Mouse (Mus musculus): ENCODE measurements around the gene Rhoc. TPM values are rescaled to one million over a fixed set of nuclear protein-coding genes. Genes with fewer than 3 reads are reported as not detected.

The Rhoc gene
- polyA plus RNA-seq, 1 experiment from 2014 or later: 112 TPM

- Histone ChIP-seq H3K4me1 (no peaks in the 10 kb centered on the region), H3K9me3 (replicated peaks) (no peaks in the 10 kb centered on the region), H3K27ac (no peak overlapping the region), H3K9ac (no peak overlapping the region), H3K27me3 (peaks cover 36% of the 10 kb centered on the region), H3K4me3 (no peak overlapping the region), H3K36me3 (no peaks in the 10 kb centered on the region), H3K4me2 (replicated peaks) (no peak overlapping the region)
- 67% methylated on average over 3 of the region's 3 CpGs for WGBS
- ATAC-seq (ENCODE audit: low FRiP score): no peak
These were observed 17.3 kb upstream of the Rhoc start for GRCm38 (mm10) chr3:104770918-104771317.

- no peak overlapping the region for H3K27ac ChIP-seq
- peaks cover 42% of the 10 kb centered on the region for H3K27me3 ChIP-seq
- H3K36me3 ChIP-seq: no peaks in the 10 kb centered on the region
- 70% methylated on average over 6 of the region's 6 CpGs for WGBS
- H3K9ac ChIP-seq: no peak overlapping the region
- H3K4me1 ChIP-seq: no peaks in the 10 kb centered on the region
- no peak overlapping the region for H3K4me2 ChIP-seq (replicated peaks)
- no peaks in the 10 kb centered on the region for H3K9me3 ChIP-seq (replicated peaks)
- H3K4me3 ChIP-seq: no peak overlapping the region
- no peak for ATAC-seq (ENCODE audit: low FRiP score)
These were observed 16.7 kb upstream of the Rhoc start for GRCm38 (mm10) chr3:104771460-104771859.

- peaks cover 7% of the 10 kb centered on the region; the same call in 1 of the 2 replicates for H3K4me1 ChIP-seq
- H3K4me3 ChIP-seq: no peak overlapping the region
- H3K27me3 ChIP-seq: peaks cover 57% of the 10 kb centered on the region
- H3K9me3 ChIP-seq (replicated peaks): no peaks in the 10 kb centered on the region
- 79% methylated on average over 7 of the region's 7 CpGs for WGBS
- no peak overlapping the region for H3K4me2 ChIP-seq (replicated peaks)
- H3K9ac ChIP-seq: no peak overlapping the region
- ATAC-seq (ENCODE audit: low FRiP score): no peak
- H3K27ac ChIP-seq: no peak overlapping the region
- H3K36me3 ChIP-seq: no peaks in the 10 kb centered on the region
These were observed 14.9 kb upstream of the Rhoc start for GRCm38 (mm10) chr3:104773301-104773700.

- 0 out of 2 replicates have a peak, but pooled peaks have one; percentile 37 for ATAC-seq (ENCODE audit: low FRiP score)
- Histone ChIP-seq H3K36me3 (no peaks in the 10 kb centered on the region), H3K9ac (no peak overlapping the region; the same call in 1 of the 2 replicates), H3K9me3 (replicated peaks) (no peaks in the 10 kb centered on the region), H3K27ac (no peak overlapping the region), H3K4me1 (peaks cover 24% of the 10 kb centered on the region), H3K27me3 (peaks cover 81% of the 10 kb centered on the region), H3K4me2 (replicated peaks) (peak overlapping the region; percentile 55), H3K4me3 (peak overlapping the region; percentile 34)
- under 1% methylated on average over 20 of the region's 20 CpGs for WGBS
These were observed 10.8 kb upstream of the Rhoc start for GRCm38 (mm10) chr3:104777342-104777741.

DNA sequence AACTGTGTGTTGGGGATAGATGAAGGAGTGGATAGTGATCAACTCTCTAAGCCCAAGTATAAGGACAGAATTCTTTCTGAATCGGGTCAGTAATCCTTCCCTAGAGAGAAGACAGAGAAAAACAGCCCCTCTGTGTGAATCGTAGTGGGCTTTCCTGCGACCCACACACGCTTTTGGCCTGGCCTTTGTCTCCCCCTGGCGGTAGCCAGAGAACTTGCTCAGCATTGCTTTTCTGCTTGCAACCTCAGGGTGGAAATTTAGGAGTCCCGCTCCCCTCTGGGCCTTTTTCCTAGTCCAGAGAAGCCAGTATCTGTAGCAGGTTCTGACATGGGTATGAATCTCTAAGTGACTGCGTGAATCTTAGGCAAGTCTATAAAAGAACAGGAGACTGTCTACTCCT, 8.2 kb upstream of the Rhoc start:
- Histone ChIP-seq H3K36me3 (no peaks in the 10 kb centered on the region), H3K27ac (no peak overlapping the region), H3K4me2 (replicated peaks) (no peak overlapping the region), H3K9me3 (replicated peaks) (no peaks in the 10 kb centered on the region), H3K9ac (no peak overlapping the region), H3K4me3 (no peak overlapping the region), H3K4me1 (peaks cover 24% of the 10 kb centered on the region), H3K27me3 (peaks cover 97% of the 10 kb centered on the region)
- WGBS: 3% methylated on average over 7 of the region's 7 CpGs
- ATAC-seq (ENCODE audit: low FRiP score): no peak

GRCm38 (mm10) chr3:104780561-104781420, 7.4 kb upstream of the Rhoc start, which contains the start of gene Ppm1j:
Ppm1j (plus strand) TSS chr3:104781056.
- Histone ChIP-seq H3K4me1 (peaks cover 24% of the 10 kb centered on the region), H3K36me3 (no peaks in the 10 kb centered on the region), H3K4me3 (peak within 1 kb of the TSS; percentile 40), H3K9ac (peak within 1 kb of the TSS; percentile 61), H3K9me3 (replicated peaks) (no peaks in the 10 kb centered on the region), H3K27ac (no peak within 1 kb of the TSS), H3K4me2 (replicated peaks) (peak within 1 kb of the TSS; percentile 82), H3K27me3 (peaks cover 100% of the 10 kb centered on the region)
- ATAC-seq (ENCODE audit: low FRiP score): 0 out of 2 replicates have a peak, but pooled peaks have one; percentile 24
- WGBS: under 1% methylated on average over 56 of the region's 56 CpGs

GRCm38 (mm10) chr3:104781471-104781903, 6.7 kb upstream of the Rhoc start, which contains the start of gene Fam19a3:
Fam19a3 (minus strand) TSS chr3:104781840.
- peaks cover 24% of the 10 kb centered on the region for H3K4me1 ChIP-seq
- under 1% methylated on average over 26 of the region's 26 CpGs for WGBS
- H3K9ac ChIP-seq: peak within 1 kb of the TSS; percentile 61
- H3K27ac ChIP-seq: no peak within 1 kb of the TSS
- H3K4me3 ChIP-seq: peak within 1 kb of the TSS; percentile 40
- 0 out of 2 replicates have a peak, but pooled peaks have one; percentile 14 for ATAC-seq (ENCODE audit: low FRiP score)
- peak within 1 kb of the TSS; percentile 82 for H3K4me2 ChIP-seq (replicated peaks)
- no peaks in the 10 kb centered on the region for H3K9me3 ChIP-seq (replicated peaks)
- H3K36me3 ChIP-seq: no peaks in the 10 kb centered on the region
- peaks cover 98% of the 10 kb centered on the region for H3K27me3 ChIP-seq

DNA sequence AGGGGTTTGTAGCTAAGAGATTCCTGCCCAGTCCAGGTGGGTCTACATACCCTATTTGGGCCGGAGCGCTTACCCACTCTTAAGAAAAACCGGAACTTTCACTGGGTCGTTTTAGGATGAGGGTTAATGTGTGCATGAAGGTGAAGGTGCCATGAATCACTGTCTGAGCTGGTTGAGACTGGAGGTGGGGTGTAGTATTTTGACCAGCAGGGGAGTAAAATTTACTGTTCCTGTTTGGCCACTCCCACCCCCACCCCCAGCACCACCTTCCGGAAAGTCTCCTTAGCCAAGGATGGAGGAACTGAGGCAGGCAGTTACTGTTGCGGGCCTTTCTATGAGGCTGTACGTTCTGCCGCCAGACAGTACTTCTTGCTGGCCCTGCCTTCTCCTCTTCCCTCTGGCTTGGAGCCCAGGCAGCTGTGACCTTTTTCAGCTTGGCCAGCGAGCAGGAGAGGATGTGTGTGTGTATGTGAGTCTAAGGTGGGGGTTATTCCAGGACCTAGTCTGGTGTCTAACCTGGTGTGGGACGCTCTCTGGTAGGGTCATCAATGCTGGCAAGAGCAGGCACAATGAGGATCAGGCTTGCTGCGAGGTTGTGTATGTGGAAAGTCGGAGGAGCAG, 6.0 kb upstream of the Rhoc start:
- WGBS: 11% methylated on average over 12 of the region's 12 CpGs
- no peak overlapping the region for H3K4me3 ChIP-seq
- H3K4me2 ChIP-seq (replicated peaks): peak overlapping the region; percentile 82; the same call in 1 of the 2 replicates
- peaks cover 94% of the 10 kb centered on the region for H3K27me3 ChIP-seq
- H3K36me3 ChIP-seq: no peaks in the 10 kb centered on the region
- no peak overlapping the region for H3K9ac ChIP-seq
- peaks cover 22% of the 10 kb centered on the region for H3K4me1 ChIP-seq
- H3K27ac ChIP-seq: no peak overlapping the region
- ATAC-seq (ENCODE audit: low FRiP score): no peak
- H3K9me3 ChIP-seq (replicated peaks): no peaks in the 10 kb centered on the region

DNA sequence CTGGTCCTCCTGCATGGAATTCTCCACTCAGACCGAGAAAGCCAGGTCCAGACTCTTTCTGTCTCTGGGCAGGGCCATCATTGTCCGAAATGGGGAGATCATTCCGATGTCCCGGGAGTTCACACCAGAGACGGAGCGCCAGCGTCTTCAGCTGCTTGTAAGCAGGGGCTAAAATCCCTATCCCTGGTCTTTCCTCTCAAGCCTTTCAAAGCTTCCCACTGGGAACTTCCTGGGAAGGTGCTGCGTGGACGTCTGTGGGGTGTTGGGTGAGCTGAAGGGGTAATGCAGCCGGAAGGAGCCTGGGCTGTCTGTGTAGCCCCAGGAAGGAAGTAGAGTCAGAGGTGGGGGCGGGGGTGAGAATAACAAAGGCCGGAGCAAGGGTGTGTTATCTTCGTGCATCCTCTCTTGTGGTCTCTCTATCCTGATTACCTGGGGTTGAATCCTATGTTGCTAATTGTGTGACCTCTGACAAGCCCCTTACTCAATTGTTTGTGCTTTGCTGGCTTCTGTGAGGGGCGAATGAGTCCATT, 4.1 kb upstream of the Rhoc start:
- Histone ChIP-seq H3K27ac (no peak overlapping the region), H3K9me3 (replicated peaks) (no peaks in the 10 kb centered on the region), H3K4me2 (replicated peaks) (no peak overlapping the region), H3K36me3 (no peaks in the 10 kb centered on the region), H3K4me1 (peaks cover 18% of the 10 kb centered on the region), H3K27me3 (peaks cover 79% of the 10 kb centered on the region), H3K4me3 (no peak overlapping the region), H3K9ac (no peak overlapping the region)
- 41% methylated on average over 14 of the region's 14 CpGs for WGBS
- no peak for ATAC-seq (ENCODE audit: low FRiP score)

- no peak overlapping the region for H3K4me2 ChIP-seq (replicated peaks)
- H3K4me3 ChIP-seq: no peak overlapping the region
- H3K36me3 ChIP-seq: no peaks in the 10 kb centered on the region
- WGBS: 88% methylated on average over 6 of the region's 6 CpGs
- no peak for ATAC-seq (ENCODE audit: low FRiP score)
- H3K27ac ChIP-seq: no peak overlapping the region
- peaks cover 74% of the 10 kb centered on the region for H3K27me3 ChIP-seq
- H3K4me1 ChIP-seq: peaks cover 30% of the 10 kb centered on the region
- H3K9ac ChIP-seq: no peak overlapping the region
- no peaks in the 10 kb centered on the region for H3K9me3 ChIP-seq (replicated peaks)
These were observed 2.9 kb upstream of the Rhoc start for GRCm38 (mm10) chr3:104785284-104785683.

DNA sequence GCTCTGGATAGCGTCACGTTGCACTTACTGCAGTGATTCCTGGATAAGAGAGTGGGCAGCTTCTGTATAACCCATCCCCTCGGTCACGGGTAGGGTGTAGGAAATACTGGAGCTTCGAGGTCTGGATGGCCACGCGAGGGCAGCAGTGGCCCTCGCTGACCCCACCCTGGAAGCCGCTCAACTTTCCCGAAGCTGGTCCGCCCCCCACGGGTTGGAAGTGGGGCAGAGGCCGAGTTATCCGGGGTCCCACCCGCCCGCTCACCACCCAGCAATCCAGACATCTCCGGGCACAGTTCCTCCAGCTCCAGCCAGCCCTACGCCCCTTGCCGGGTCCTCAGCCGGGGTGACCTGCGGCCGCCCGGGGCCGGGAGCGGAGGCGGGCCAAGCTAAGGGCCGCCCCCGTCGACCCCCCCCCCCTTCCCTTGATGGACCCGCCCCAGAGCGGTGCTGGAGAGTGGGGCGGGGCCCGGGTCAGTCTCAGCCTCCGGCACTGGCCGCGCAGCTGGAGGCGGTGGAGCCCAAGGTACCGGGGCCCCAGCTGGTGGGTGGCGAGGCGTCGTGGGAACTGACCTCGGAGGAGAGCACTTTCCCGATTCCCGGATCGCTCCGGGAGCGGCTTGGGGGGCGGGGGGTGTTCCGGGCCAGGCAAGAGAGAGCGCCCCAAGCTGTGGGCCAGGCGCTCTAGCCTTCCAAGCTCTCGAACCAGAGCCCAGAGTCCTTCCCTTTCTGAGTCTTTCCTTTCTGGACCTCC, 561 bp downstream of the Rhoc start:
- under 1% methylated on average over 46 of the region's 52 CpGs for WGBS
- peak; percentile 82 for ATAC-seq (ENCODE audit: low FRiP score)
- peak overlapping the region; percentile 58 for H3K4me3 ChIP-seq
- H3K9me3 ChIP-seq (replicated peaks): no peaks in the 10 kb centered on the region
- H3K27ac ChIP-seq: 0 out of 2 replicates have a peak overlapping the region, but pooled peaks have one; percentile 37
- peaks cover 6% of the 10 kb centered on the region; the same call in 1 of the 2 replicates for H3K36me3 ChIP-seq
- peaks cover 44% of the 10 kb centered on the region for H3K27me3 ChIP-seq
- H3K9ac ChIP-seq: peak overlapping the region; percentile 68
- peak overlapping the region; percentile 88 for H3K4me2 ChIP-seq (replicated peaks)
- H3K4me1 ChIP-seq: peaks cover 34% of the 10 kb centered on the region
